Mouse (Mus musculus): ENCODE measurements at regions not wholly inside any gene's neighbourhood (a gene's known extent, or its start where the extent isn't known, plus 50 kb on each side); places are given as distances from the start of the nearest gene placed in this dataset.
"Not testable (repeated sequence)": the region's sequence is repeated elsewhere in the genome, so short reads cannot be mapped to it uniquely, and the experiment has no call there.

DNA sequence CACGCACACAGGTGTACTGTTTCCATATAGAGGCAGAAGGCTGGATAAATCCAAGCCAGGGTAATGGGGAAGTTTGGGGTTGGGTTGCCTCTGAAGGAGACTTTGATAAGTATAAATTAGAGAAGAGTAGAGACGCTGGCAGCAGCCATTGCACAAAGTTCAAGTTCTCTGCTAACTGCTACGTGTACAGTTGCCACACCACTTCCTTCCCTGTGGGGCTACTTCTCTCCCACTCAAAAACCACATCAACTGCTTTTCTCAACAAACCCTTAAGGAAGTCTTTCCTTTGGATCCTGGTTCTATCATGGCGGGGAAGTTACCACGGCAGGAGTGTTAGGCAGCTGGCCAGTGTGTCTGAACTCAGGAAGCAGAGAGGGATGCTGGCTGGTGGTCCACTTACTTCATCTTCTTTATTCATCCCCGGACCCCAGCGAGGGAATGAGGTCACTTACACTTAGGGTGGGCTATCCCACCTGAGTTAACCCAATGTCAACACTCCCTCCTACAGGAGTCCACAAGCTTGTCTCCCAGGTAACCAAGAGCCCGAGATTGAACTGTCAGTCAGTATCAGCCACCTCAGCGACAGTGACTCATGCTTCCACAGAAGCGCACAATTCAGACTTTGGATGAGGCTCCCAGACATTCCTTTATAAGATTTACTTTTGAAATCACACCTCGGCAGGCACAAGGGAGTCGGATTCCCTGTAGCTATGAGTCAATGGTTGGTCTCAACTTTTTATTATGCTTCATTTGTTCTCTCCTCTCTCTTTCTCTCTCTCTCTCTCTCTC is 84.3 kb downstream of the Rassf10 start:
- peaks cover 6% of the 10 kb centered on the region for H3K4me1 ChIP-seq (ENCODE audit: control insufficient read depth, insufficient read depth, low read length)
- no peak overlapping the region for H3K4me3 ChIP-seq (ENCODE audit: insufficient read depth, low read length)
- TF ChIP-seq POLR2A (IDR thresholded peaks at IDR 0.05; ENCODE audit: borderline replicate concordance, low read depth, low read length) (no peak), CTCF (IDR thresholded peaks at IDR 0.05; ENCODE audit: low read depth, low read length) (no peak)
- H3K27ac ChIP-seq (ENCODE audit: insufficient read depth, low read depth, low read length), result no peak overlapping the region

DNA sequence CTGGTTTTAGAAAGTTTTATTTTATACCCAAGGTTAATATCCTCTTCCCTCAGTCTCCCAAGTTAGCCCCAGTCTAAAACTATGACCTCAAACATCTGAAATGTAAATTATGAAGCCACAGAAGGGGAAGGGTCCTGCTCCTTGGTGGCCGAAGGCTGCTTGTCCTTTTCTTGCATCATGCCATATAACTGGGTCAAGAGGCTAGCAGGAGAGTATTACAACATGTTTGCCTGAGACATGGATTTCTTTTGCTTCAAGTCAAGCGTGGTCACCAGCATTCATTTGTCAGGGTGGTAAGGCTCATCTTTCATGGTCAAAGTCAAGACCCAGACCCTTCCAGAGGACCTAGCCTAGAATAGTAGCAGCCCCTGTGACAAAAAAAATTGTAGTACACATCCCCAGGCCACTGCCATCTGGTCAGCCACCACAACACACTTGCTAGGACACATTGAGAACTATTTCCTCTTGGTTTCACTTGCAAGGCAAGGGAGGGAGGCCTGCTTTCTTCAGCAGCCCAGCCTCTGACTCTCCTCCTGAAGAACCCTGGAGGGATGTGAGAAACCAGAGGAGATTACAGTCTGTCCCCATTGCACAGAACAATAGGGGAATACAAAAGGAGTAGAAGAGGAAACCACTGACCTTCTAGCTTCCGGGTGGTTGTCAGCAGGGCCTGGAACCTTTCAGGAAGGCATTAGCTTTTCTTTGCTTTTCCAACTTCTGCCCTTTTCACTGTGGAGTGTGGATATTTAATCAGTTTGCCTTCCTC is 85.3 kb downstream of the Rassf10 start:
- H3K27ac ChIP-seq (ENCODE audit: insufficient read depth, low read depth, low read length), result no peak overlapping the region
- TF ChIP-seq CTCF (IDR thresholded peaks at IDR 0.05; ENCODE audit: low read depth, low read length), result no peak
- no peak for TF ChIP-seq POLR2A (IDR thresholded peaks at IDR 0.05; ENCODE audit: borderline replicate concordance, low read depth, low read length)
- no peak overlapping the region for H3K4me3 ChIP-seq (ENCODE audit: insufficient read depth, low read length)
- peaks cover 6% of the 10 kb centered on the region for H3K4me1 ChIP-seq (ENCODE audit: control insufficient read depth, insufficient read depth, low read length)

DNA sequence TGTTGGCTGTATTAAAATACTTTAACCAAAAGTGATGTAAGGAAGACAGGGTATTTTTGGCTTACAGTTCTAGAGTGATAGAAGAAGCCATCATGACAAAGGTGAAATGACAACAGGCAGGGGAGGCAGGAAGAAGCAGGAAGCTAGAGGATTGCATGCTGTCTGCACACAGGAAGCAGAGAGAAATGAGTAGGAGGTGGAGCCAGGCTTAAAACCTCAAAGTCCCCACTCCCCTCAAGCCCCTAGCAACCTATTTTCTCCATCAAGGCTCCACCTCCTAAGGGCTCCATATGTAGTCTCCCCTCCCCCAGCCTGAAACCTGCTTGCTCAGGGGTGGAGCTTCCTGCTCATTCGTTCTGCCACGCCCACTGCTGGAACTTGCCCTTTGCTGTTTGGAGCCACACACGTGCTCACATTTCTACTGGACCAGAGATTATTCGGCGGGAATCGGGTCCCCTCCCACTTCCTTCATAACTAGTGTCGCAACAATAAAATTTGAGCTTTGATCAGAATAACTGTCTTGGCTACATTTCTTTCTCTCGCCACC is 91.9 kb downstream of the Rassf10 start:
- H3K4me1 ChIP-seq (ENCODE audit: control insufficient read depth, insufficient read depth, low read length); H3K4me3 ChIP-seq (ENCODE audit: insufficient read depth, low read length); H3K27ac ChIP-seq (ENCODE audit: insufficient read depth, low read depth, low read length): not testable (repeated sequence)

DNA sequence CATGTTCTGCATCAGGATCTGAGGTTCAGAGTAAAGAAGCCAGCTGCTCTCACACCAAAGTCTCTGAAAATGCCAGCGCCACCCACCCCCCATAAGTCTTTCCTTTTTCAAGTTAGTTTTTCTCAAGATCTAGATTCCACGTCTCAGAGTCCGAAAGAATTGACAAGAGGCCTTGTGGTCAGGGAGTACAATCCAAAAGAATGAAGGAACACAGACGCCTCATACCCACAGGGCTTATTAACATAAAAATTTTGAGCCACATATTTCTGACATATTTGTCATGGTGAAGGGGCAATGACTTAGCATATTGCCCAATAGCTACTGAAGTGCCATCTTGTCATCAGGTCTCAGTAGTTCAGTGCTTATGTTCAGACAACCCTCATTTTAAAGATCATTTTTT is 92.6 kb downstream of the Rassf10 start:
- Histone ChIP-seq H3K27ac (ENCODE audit: insufficient read depth, low read depth, low read length) (no peak overlapping the region), H3K4me1 (ENCODE audit: control insufficient read depth, insufficient read depth, low read length) (no peaks in the 10 kb centered on the region), H3K4me3 (ENCODE audit: insufficient read depth, low read length) (no peak overlapping the region)
- TF ChIP-seq CTCF (IDR thresholded peaks at IDR 0.05; ENCODE audit: low read depth, low read length) (no peak), POLR2A (IDR thresholded peaks at IDR 0.05; ENCODE audit: borderline replicate concordance, low read depth, low read length) (no peak)

DNA sequence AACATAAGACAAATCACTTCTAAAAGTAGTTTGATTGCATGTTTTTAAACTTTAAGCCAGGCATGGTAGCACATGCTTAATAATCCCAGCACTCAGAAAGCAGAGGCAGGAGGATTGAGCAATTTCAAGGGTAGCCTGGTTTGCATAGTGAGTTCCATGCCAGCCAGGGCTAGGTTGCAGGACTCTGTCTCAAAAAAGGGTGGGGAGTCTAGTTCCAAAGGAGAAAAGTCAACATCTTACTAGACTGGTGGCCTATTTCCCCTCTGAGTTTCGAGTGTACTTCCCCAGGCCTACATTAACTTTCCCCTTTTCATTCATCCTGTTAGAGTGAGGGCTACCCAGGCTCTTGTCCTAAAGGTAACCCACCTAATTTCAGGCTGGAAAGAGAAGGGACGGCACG is 93.8 kb downstream of the Rassf10 start:
- H3K27ac ChIP-seq (ENCODE audit: insufficient read depth, low read depth, low read length), result no peak overlapping the region
- no peak overlapping the region for H3K4me3 ChIP-seq (ENCODE audit: insufficient read depth, low read length)
- no peaks in the 10 kb centered on the region for H3K4me1 ChIP-seq (ENCODE audit: control insufficient read depth, insufficient read depth, low read length)
- TF ChIP-seq POLR2A (IDR thresholded peaks at IDR 0.05; ENCODE audit: borderline replicate concordance, low read depth, low read length), result no peak
- no peak for TF ChIP-seq CTCF (IDR thresholded peaks at IDR 0.05; ENCODE audit: low read depth, low read length)

DNA sequence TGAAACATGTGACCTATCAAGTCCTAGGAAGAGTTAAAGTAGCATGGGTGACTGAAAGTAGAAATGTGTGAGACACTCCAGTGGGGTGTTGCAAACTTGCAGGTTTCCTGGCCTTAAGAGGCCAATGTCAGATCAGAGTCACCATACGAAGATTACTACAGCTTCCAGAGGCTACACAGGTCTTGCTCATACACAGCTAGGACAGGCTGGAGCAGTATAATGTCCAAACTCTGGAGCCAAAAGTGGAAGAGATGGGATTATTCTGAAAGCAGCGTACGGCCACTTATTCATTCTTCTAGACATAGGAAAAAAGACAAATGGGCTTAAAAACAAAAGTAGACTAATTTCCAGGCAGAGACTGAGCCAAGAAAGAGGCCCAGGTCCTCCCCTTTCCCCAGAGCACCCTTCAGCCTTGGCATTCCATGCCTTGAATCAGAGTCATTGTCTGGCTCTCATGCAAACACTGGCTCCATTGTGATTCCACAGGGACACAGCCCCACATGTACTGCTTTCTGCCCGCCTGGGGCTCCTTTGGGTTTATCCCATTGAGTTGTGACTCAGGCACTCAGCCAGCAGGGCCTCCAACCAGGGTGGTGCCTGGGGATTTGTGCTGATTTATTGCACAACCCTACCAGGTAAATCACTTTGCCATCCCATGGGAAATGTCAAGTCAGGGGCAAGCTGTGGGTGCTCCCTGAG is 94.5 kb downstream of the Rassf10 start:
- no peak for TF ChIP-seq POLR2A (IDR thresholded peaks at IDR 0.05; ENCODE audit: borderline replicate concordance, low read depth, low read length)
- no peak for TF ChIP-seq CTCF (IDR thresholded peaks at IDR 0.05; ENCODE audit: low read depth, low read length)

DNA sequence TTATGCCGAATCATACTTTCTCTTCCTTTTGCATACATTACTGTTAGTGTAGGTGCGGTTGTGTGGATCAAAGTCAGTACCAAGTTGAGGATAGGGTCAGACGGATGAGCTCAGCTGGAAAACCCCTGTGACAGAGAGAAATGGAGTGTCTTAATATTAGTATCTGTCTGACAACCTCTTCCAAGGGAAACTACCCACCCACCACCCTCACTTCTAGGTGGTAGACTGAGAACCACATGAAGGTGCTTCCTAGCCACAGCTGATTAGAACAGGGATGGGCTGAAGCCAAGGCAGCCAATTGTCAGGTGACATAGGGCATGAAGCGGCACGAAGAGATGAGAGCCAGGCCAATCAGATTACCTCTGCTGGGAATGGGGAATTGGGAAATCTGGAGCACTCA is 95.7 kb downstream of the Rassf10 start:
- H3K4me3 ChIP-seq (ENCODE audit: insufficient read depth, low read length), result no peak overlapping the region
- no peaks in the 10 kb centered on the region for H3K4me1 ChIP-seq (ENCODE audit: control insufficient read depth, insufficient read depth, low read length)
- H3K27ac ChIP-seq (ENCODE audit: insufficient read depth, low read depth, low read length), result no peak overlapping the region
- TF ChIP-seq CTCF (IDR thresholded peaks at IDR 0.05; ENCODE audit: low read depth, low read length), result no peak
- no peak for TF ChIP-seq POLR2A (IDR thresholded peaks at IDR 0.05; ENCODE audit: borderline replicate concordance, low read depth, low read length)

More for the DNA sequence above, 94.5 kb downstream of the Rassf10 start:
- no peak overlapping the region for H3K4me3 ChIP-seq (ENCODE audit: insufficient read depth, low read length)
- no peak overlapping the region for H3K27ac ChIP-seq (ENCODE audit: insufficient read depth, low read depth, low read length)
- no peaks in the 10 kb centered on the region for H3K4me1 ChIP-seq (ENCODE audit: control insufficient read depth, insufficient read depth, low read length)

DNA sequence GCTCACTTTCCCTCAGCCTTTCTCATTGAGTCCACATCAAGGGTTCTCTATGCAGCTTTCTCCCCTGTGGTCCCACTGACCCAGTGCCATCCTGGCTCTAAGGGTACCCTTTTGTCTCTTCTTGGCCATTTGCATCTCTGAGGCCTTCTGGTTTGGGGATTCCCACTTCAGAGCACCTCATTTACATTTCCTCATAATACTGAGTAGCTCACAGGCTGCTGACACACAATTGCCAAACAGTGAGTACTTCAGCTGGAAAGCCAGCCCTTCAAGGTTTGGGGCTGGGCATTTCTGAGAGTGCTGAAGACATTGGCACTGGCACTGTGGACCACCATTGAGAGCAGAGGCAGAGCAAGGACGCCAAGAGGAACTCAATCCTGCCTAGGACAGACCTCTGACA is 99.2 kb downstream of the Rassf10 start:
- Histone ChIP-seq H3K27ac (ENCODE audit: insufficient read depth, low read depth, low read length) (no peak overlapping the region), H3K4me3 (ENCODE audit: insufficient read depth, low read length) (no peak overlapping the region), H3K4me1 (ENCODE audit: control insufficient read depth, insufficient read depth, low read length) (no peaks in the 10 kb centered on the region)
- TF ChIP-seq POLR2A (IDR thresholded peaks at IDR 0.05; ENCODE audit: borderline replicate concordance, low read depth, low read length), result no peak
- no peak for TF ChIP-seq CTCF (IDR thresholded peaks at IDR 0.05; ENCODE audit: low read depth, low read length)

DNA sequence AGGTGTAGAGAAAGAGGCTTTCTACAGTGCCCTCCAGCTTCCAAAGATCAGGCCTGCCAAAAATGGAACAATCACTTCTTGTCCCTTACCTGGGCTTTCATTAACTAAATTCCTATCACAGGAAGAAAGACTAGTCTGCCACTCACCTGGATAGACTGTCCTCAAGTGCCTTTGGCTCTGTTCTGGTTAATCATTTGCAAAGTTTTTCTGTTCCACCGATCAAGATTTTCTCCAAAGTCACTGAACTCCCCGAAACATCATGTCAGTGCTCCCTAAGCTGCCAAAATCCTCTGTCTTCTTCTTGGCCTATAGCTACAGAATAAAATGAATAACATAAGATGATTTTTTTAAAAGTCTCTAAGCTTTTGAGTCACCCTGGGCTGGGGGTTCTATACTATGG is 102.7 kb downstream of the Rassf10 start:
- H3K4me3 ChIP-seq (ENCODE audit: insufficient read depth, low read length), result no peak overlapping the region
- no peaks in the 10 kb centered on the region for H3K4me1 ChIP-seq (ENCODE audit: control insufficient read depth, insufficient read depth, low read length)
- TF ChIP-seq CTCF (IDR thresholded peaks at IDR 0.05; ENCODE audit: low read depth, low read length), result no peak
- no peak for TF ChIP-seq POLR2A (IDR thresholded peaks at IDR 0.05; ENCODE audit: borderline replicate concordance, low read depth, low read length)
- H3K27ac ChIP-seq (ENCODE audit: insufficient read depth, low read depth, low read length), result no peak overlapping the region
